ENCODE assay signal across 12 mouse cellular contexts in the genomic region with DNA sequence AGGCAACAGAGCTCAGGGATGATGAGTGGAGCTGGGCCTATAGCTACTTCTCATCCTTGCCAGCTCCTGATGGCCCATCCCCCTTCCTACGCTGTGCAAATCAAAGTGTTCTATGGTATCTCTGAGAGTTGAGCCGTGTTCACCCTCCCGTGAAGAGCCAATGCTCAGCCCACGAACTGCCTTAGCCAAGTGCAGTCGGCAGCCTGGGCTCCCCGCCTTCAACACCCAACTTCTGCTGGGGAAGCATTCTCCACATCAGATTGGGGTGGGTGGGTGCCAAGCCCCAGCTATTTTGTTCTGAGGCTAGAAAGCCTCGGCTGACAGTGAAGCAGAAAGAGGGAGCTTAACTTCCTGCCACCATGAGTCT. TPM values are rescaled to one million over a fixed set of nuclear protein-coding genes. Genes with fewer than 3 reads are reported as not detected.
DNase-seq lines count a peak whose midpoint lies in the region; ATAC-seq and TF ChIP-seq lines count a peak whose summit lies in the region.
"Had no signal": no experiment of that assay in that cellular context is flagged by ENCODE, and none has a peak within 500 bp of the region (broad histone marks: within the 10 kb centered on the region; RNA-seq: fewer than 3 reads in every experiment).

No protein-coding gene starts in this region.

- peak overlapping the region; percentile 52; the same call in 1 of the 2 replicates for H3K4me2 ChIP-seq in CH12.LX (ENCODE audit: insufficient read depth, low read depth, poor library complexity, severe bottlenecking)
- no peak overlapping the region for H3K4me2 ChIP-seq in hindbrain, embryonic 14.5 days (replicated peaks)
- H3K4me2 ChIP-seq in forebrain, embryonic 15.5 days (replicated peaks): no peak overlapping the region
- H3K4me2 ChIP-seq: embryonic facial prominence, embryonic 13.5 days had no signal

- TF ChIP-seq EP300 in CH12.LX (IDR thresholded peaks at IDR 0.05; ENCODE audit: low read length): no peak; the same call in 1 of the 2 replicates

- ATAC-seq in hindbrain, embryonic 14.5 days (ENCODE audit: low FRiP score): no peak
- no peak for ATAC-seq in forebrain, embryonic 15.5 days (replicated peaks)
- ATAC-seq: forebrain, postnatal 0 days; midbrain, embryonic 16.5 days had no signal

- H3K79me2 ChIP-seq in CH12.LX (replicated peaks; ENCODE audit: control insufficient read depth, extremely low read depth, insufficient read depth, poor library complexity, severe bottlenecking): peaks cover 17% of the 10 kb centered on the region

- dilution Hi-C loops in CH12.LX (cut with MboI; ENCODE audit: extremely low pct_ligation_motif_present, extremely low pct_unique_long_range_greater_than_20kb, low sequenced_read_pairs): no loop called here

- H3K9me3 ChIP-seq in CH12.LX (replicated peaks; ENCODE audit: low read length): no peaks in the 10 kb centered on the region
- H3K9me3 ChIP-seq in hindbrain, embryonic 14.5 days (ENCODE audit: control insufficient read depth, low read length): no peaks in the 10 kb centered on the region
- no peaks in the 10 kb centered on the region for H3K9me3 ChIP-seq in forebrain, embryonic 15.5 days
- H3K9me3 ChIP-seq: embryonic facial prominence, embryonic 13.5 days; limb, embryonic 10.5 days had no signal

- no peaks in the 10 kb centered on the region for H3K36me3 ChIP-seq in CH12.LX (replicated peaks in 1 of 2; ENCODE audit: control insufficient read depth in 1 of 2, insufficient read depth in 1 of 2, low read length in 1 of 2)
- no peaks in the 10 kb centered on the region for H3K36me3 ChIP-seq in hindbrain, embryonic 14.5 days (replicated peaks; ENCODE audit: control insufficient read depth, insufficient read depth)
- no peaks in the 10 kb centered on the region for H3K36me3 ChIP-seq in forebrain, embryonic 15.5 days
- H3K36me3 ChIP-seq: embryonic facial prominence, embryonic 13.5 days; limb, embryonic 10.5 days had no signal

- in situ Hi-C loops in CH12.LX (cut with MboI; ENCODE audit: low pct_ligation_motif_present, low pct_unique_long_range_greater_than_20kb, low sequenced_read_pairs): no loop called here

- H3K27me3 ChIP-seq in CH12.LX (replicated peaks): no peaks in the 10 kb centered on the region
- no peaks in the 10 kb centered on the region for H3K27me3 ChIP-seq in hindbrain, embryonic 14.5 days (ENCODE audit: control insufficient read depth, insufficient read depth, low read length)
- no peaks in the 10 kb centered on the region for H3K27me3 ChIP-seq in forebrain, embryonic 15.5 days
- H3K27me3 ChIP-seq: embryonic facial prominence, embryonic 13.5 days had no signal

- H3K9ac ChIP-seq in CH12.LX (ENCODE audit: insufficient read depth, low read depth): peak overlapping the region; percentile 75
- no peak overlapping the region for H3K9ac ChIP-seq in hindbrain, embryonic 14.5 days
- H3K9ac ChIP-seq in forebrain, embryonic 15.5 days (replicated peaks): no peak overlapping the region
- H3K9ac ChIP-seq: embryonic facial prominence, embryonic 13.5 days; forebrain, postnatal 0 days had no signal

- no peak for TF ChIP-seq CTCF in CH12.LX (conservative IDR thresholded peaks at IDR 0.05 in 1 of 2, IDR thresholded peaks at IDR 0.05 in 1 of 2; ENCODE audit: low read depth in 2 of 2, low read length in 2 of 2)

- H3K4me3 ChIP-seq in CH12.LX (replicated peaks in 1 of 3; ENCODE audit: low read depth in 2 of 3, low read length in 2 of 3, poor library complexity in 1 of 3): peak overlapping the region in 2 of 3 experiments; percentile 14 to 16
- no peak overlapping the region for H3K4me3 ChIP-seq in hindbrain, embryonic 14.5 days (replicated peaks; ENCODE audit: low read length)
- H3K4me3 ChIP-seq in forebrain, embryonic 15.5 days: no peak overlapping the region
- H3K4me3 ChIP-seq: embryonic facial prominence, embryonic 13.5 days; limb, embryonic 10.5 days had no signal

- H3K27ac ChIP-seq in CH12.LX (ENCODE audit: insufficient read depth, low read depth): peak overlapping the region; percentile 100
- H3K27ac ChIP-seq in hindbrain, embryonic 14.5 days: no peak overlapping the region
- H3K27ac ChIP-seq in forebrain, embryonic 15.5 days (replicated peaks): no peak overlapping the region
- H3K27ac ChIP-seq: embryonic facial prominence, embryonic 13.5 days; limb, embryonic 10.5 days; macrophage had no signal

- peaks cover 46 to 84% of the 10 kb centered on the region in 2 experiments for H3K4me1 ChIP-seq in CH12.LX (ENCODE audit: control insufficient read depth in 1 of 2, insufficient read depth in 2 of 2)
- H3K4me1 ChIP-seq in hindbrain, embryonic 14.5 days (replicated peaks; ENCODE audit: control insufficient read depth, insufficient read depth, low read length): no peaks in the 10 kb centered on the region
- no peaks in the 10 kb centered on the region for H3K4me1 ChIP-seq in forebrain, embryonic 15.5 days
- H3K4me1 ChIP-seq: limb, embryonic 10.5 days had no signal

- TF ChIP-seq POLR2A in CH12.LX (IDR thresholded peaks at IDR 0.05; ENCODE audit: low read depth, low read length): 0 out of 2 replicates have a peak, but pooled peaks have one; percentile 7

- WGBS in hindbrain, embryonic 14.5 days: 77% methylated on average over 7 of the region's 7 CpGs
- WGBS in forebrain, embryonic 15.5 days: 79% methylated on average over 7 of the region's 7 CpGs

- TF ChIP-seq RAD21 in CH12.LX (IDR thresholded peaks at IDR 0.05; ENCODE audit: low read depth, low read length): no peak; the same call in 1 of the 2 replicates

- DNase-seq in B cell, adult 2 months: peak; percentile 53 to 55
- peak; percentile 93 for DNase-seq in CH12.LX (ENCODE audit: extremely low read depth)
- DNase-seq in layer of hippocampus, adult 8-10 months (ENCODE audit: low spot score in 2 of 2): peak; percentile 47 to 51
- DNase-seq in right cerebral cortex, postnatal 10 days (ENCODE audit: low spot score in 2 of 2): peak; percentile 74 to 76
- DNase-seq in hindbrain, embryonic 14.5 days (ENCODE audit: low spot score): no peak
- no peak for DNase-seq in adrenal gland, postnatal 36 days
- DNase-seq: forebrain, postnatal 0 days had no signal

TF ChIP-seq in CH12.LX, 34 proteins besides CTCF, POLR2A, EP300 and RAD21:
- TF ChIP-seq MEF2A (IDR thresholded peaks at IDR 0.05; ENCODE audit: borderline replicate concordance, low read depth, low read length): no peak
- TF ChIP-seq POLR2AphosphoS2 (IDR thresholded peaks at IDR 0.05; ENCODE audit: low read depth, low read length): no peak; the same call in 1 of the 2 replicates
- TF ChIP-seq ZMIZ1 (IDR thresholded peaks at IDR 0.05; ENCODE audit: low read depth, low read length): no peak; the same call in 1 of the 2 replicates
- 0 out of 2 replicates have a peak, but pooled peaks have one; percentile 2 for TF ChIP-seq HCFC1 (IDR thresholded peaks at IDR 0.05; ENCODE audit: low read depth, low read length)
- no peak for TF ChIP-seq NELFE (IDR thresholded peaks at IDR 0.05; ENCODE audit: low read depth, low read length)
- 0 out of 2 replicates have a peak, but pooled peaks have one; percentile 15 for TF ChIP-seq JUND (conservative IDR thresholded peaks at IDR 0.05; ENCODE audit: low read depth, low read length)
- TF ChIP-seq ELF1 (IDR thresholded peaks at IDR 0.05; ENCODE audit: low read depth, low read length): no peak
- no peak for TF ChIP-seq USF2 (conservative IDR thresholded peaks at IDR 0.05; ENCODE audit: low read depth, low read length)
- no peak for TF ChIP-seq RCOR1 (conservative IDR thresholded peaks at IDR 0.05; ENCODE audit: low read depth, low read length)
- TF ChIP-seq CHD1 (IDR thresholded peaks at IDR 0.05; ENCODE audit: low read depth, low read length): peak; percentile 19; the same call in 1 of the 2 replicates
- no peak; the same call in 1 of the 2 replicates for TF ChIP-seq MAX (IDR thresholded peaks at IDR 0.05; ENCODE audit: low read length)
- peak; percentile 74 for TF ChIP-seq CHD2 (IDR thresholded peaks at IDR 0.05; ENCODE audit: low read length)
- TF ChIP-seq UBTF (IDR thresholded peaks at IDR 0.05; ENCODE audit: low read depth, low read length): 0 out of 2 replicates have a peak, but pooled peaks have one; percentile 32
- no peak; the same call in none of the 2 replicates for TF ChIP-seq TBP (conservative IDR thresholded peaks at IDR 0.05; ENCODE audit: low read depth, low read length)
TF ChIP-seq in CH12.LX: peak in this region for 5.

RNA-seq across cellular contexts. Expression of a gene that starts 4.3 kb away (rescaled TPM):
- total RNA-seq in CH12.LX (2012; rRNA removed) (379 and 412 TPM in 2 replicates), CH12.LX (2014; rRNA removed) (264 and 274 TPM in 2 replicates)
- polyA plus RNA-seq in CH12.LX (2012; ENCODE audit: insufficient read length, low read depth): 280 and 294 TPM in 2 replicates
- 1 to 10 TPM; 4.3 to 6.3 (median 5.2) TPM for total RNA-seq in layer of hippocampus, adult 8-10 months (2022)
- polyA plus RNA-seq in hindbrain, embryonic 14.5 days (2014; fragmentation: Nextera tagmentation; extraction: Ambion mirVana): 8.1 and 10.1 TPM in 2 replicates
- polyA plus RNA-seq in forebrain, embryonic 15.5 days (2015; fragmentation: Nextera tagmentation; extraction: Ambion mirVana): 8.0 and 9.1 TPM in 2 replicates
- 1 to 10 TPM; 7.9 to 8.9 TPM for total RNA-seq in adrenal gland, postnatal 36 days (2021)

RNA-seq across cellular contexts. Expression of a gene that starts 35.2 kb away (rescaled TPM):
- 50.4 and 63.7 TPM in 2 replicates for total RNA-seq in CH12.LX (2012; rRNA removed)
- 17.2 and 19.2 TPM in 2 replicates for total RNA-seq in CH12.LX (2014; rRNA removed)
- 17.8 and 19.1 TPM in 2 replicates for polyA plus RNA-seq in CH12.LX (2012; ENCODE audit: insufficient read length, low read depth)
- under 1 TPM in 3 of 4 experiments, not detected in 1; 0.06 to 0.20 (median 0.09) TPM for total RNA-seq in layer of hippocampus, adult 8-10 months (2022)
- polyA plus RNA-seq in hindbrain, embryonic 14.5 days (2014; fragmentation: Nextera tagmentation; extraction: Ambion mirVana): 0.20 TPM in 2 replicates
- 0.20 and 0.51 TPM in 2 replicates for polyA plus RNA-seq in forebrain, embryonic 15.5 days (2015; fragmentation: Nextera tagmentation; extraction: Ambion mirVana)
- total RNA-seq in adrenal gland, postnatal 36 days (2021): 1 to 10 TPM in 1 of 2 experiments, under 1 TPM in 1; 0.93 to 1.7 TPM
- polyA plus RNA-seq: macrophage had no signal

Comparison
In these comparisons a context has a peak if more than half of its experiments do, and no peak if none do; other contexts are left out.
1. DNase-seq: peak in B cell, adult 2 months (2 of 2), CH12.LX (single experiment), layer of hippocampus, adult 8-10 months (2 of 2) and right cerebral cortex, postnatal 10 days (2 of 2); none in hindbrain, embryonic 14.5 days (single experiment) and adrenal gland, postnatal 36 days (0 of 2).
2. H3K4me3 ChIP-seq: peak in CH12.LX (2 of 3); none in hindbrain, embryonic 14.5 days (single experiment) and forebrain, embryonic 15.5 days (single experiment).
3. RNA of a gene that starts 4.3 kb away (total RNA-seq): 264 to 412 TPM in CH12.LX; 7.9 to 8.9 TPM in adrenal gland, postnatal 36 days and 4.3 to 6.3 TPM in layer of hippocampus, adult 8-10 months; every median in the first group is over 10 times any median in the second.
4. RNA of a gene that starts 35.2 kb away (total RNA-seq): 17.2 to 63.7 TPM in CH12.LX; 0.93 to 1.7 TPM in adrenal gland, postnatal 36 days and 0.06 to 0.20 TPM in layer of hippocampus, adult 8-10 months; every median in the first group is over 4 times any median in the second.